Mouse (Mus musculus) midbrain, embryonic 11.5 days (tissue): ENCODE data around the gene Ttf1. TPM values are rescaled to one million over a fixed set of nuclear protein-coding genes. Genes with fewer than 3 reads are reported as not detected.

Experiments
- ATAC-seq: fragments of 200-750 bp; cut with Nextera tagmentation; 2 replicates; pipeline ENCODE4 v1.8.0; 2017; ENCODE audit warnings: moderate TSS enrichment, moderate library complexity; ENCODE audit not compliant: low FRiP score
- DNase-seq: peaks from one replicate; pipeline ENCODE4 v3.0.0; 2015; ENCODE audit warnings: low spot score; ENCODE audit errors: missing footprints
- H3K27ac ChIP-seq: fragments of 300-500 bp; sonication (generic); 2 replicates; pipeline ENCODE4 v1.5.1; 2014; ENCODE audit warnings: low read depth, low read length
- H3K27me3 ChIP-seq: fragments of 300-500 bp; sonication (generic); 2 replicates; pipeline ENCODE4 v1.6.1; 2014; ENCODE audit warnings: mild to moderate bottlenecking, low read length, moderate library complexity, mixed read lengths; ENCODE audit not compliant: control insufficient read depth, insufficient read depth
- H3K36me3 ChIP-seq: fragments of 300-500 bp; sonication (generic); 2 replicates; pipeline ENCODE4 v1.6.1; 2014; ENCODE audit warnings: mild to moderate bottlenecking, low read length, moderate library complexity, mixed read lengths; ENCODE audit not compliant: control insufficient read depth, insufficient read depth
- H3K4me1 ChIP-seq: fragments of 300-500 bp; sonication (generic); 2 replicates; pipeline ENCODE4 v1.6.1; 2014; ENCODE audit warnings: low read length; ENCODE audit not compliant: control insufficient read depth, insufficient read depth
- H3K4me2 ChIP-seq: fragments of 300-500 bp; sonication (generic); 2 replicates; pipeline ENCODE4 v1.6.1; 2014; ENCODE audit warnings: mild to moderate bottlenecking, moderate library complexity
- H3K4me3 ChIP-seq: fragments of 300-500 bp; sonication (generic); 2 replicates; pipeline ENCODE4 v1.5.1; 2014; ENCODE audit warnings: low read depth, low read length
- H3K9ac ChIP-seq: fragments of 300-500 bp; sonication (generic); 2 replicates; pipeline ENCODE4 v1.6.1; 2014; ENCODE audit warnings: low read length
- H3K9me3 ChIP-seq: fragments of 300-500 bp; sonication (generic); 2 replicates; pipeline ENCODE4 v1.6.1; 2016; ENCODE audit warnings: low read length; ENCODE audit not compliant: control insufficient read depth
- WGBS: fragments of 180-500 bp; shearing (Covaris S2); extraction: QIAGEN DNeasy Blood & Tissue Kit; methylation state at CpG from one replicate; pipeline ENCODE4 v1.1.7; 2014; 5-methylcytosine and 5-hydroxymethylcytosine counted together
- polyA plus RNA-seq: library from polyadenylated mRNA; unstranded; fragments of >200 nt; fragmentation: Nextera tagmentation; extraction: Ambion mirVana; gene quantifications from 2 replicates; pipeline ENCODE4 v1.2.1, GENCODE M21; 2014

Ttf1 gene
- polyA plus RNA-seq, 1 experiment from 2014 or later, result 11.4 TPM

GRCm38 (mm10) chr2:29051932-29052331 lies 8.1 kb upstream of the Ttf1 start:
- Histone ChIP-seq H3K27ac (no peak overlapping the region), H3K4me1 (peaks cover 16% of the 10 kb centered on the region), H3K9ac (no peak overlapping the region), H3K36me3 (no peaks in the 10 kb centered on the region), H3K4me2 (no peak overlapping the region), H3K9me3 (no peaks in the 10 kb centered on the region), H3K4me3 (no peak overlapping the region), H3K27me3 (peaks cover 11% of the 10 kb centered on the region)
- DNase-seq (no peak), ATAC-seq (no peak)
- 61% methylated on average over 5 of the region's 5 CpGs for WGBS

- Histone ChIP-seq H3K36me3 (no peaks in the 10 kb centered on the region), H3K27ac (no peak overlapping the region), H3K4me2 (no peak overlapping the region), H3K9ac (0 out of 2 replicates have a peak overlapping the region, but pooled peaks have one; percentile 16), H3K27me3 (peaks cover 11% of the 10 kb centered on the region), H3K4me1 (peaks cover 16% of the 10 kb centered on the region), H3K9me3 (no peaks in the 10 kb centered on the region), H3K4me3 (no peak overlapping the region)
- WGBS, result 26% methylated on average over 4 of the region's 4 CpGs
- peak; percentile 97 for DNase-seq
- peak; percentile 54 for ATAC-seq
Observed at GRCm38 (mm10) chr2:29052943-29053454, 7.1 kb upstream of the Ttf1 start.

GRCm38 (mm10) chr2:29053802-29054544 lies 6.1 kb upstream of the Ttf1 start:
- Histone ChIP-seq H3K9me3 (no peaks in the 10 kb centered on the region), H3K4me3 (peak overlapping the region; percentile 44), H3K27me3 (peaks cover 9% of the 10 kb centered on the region), H3K27ac (no peak overlapping the region), H3K4me2 (peak overlapping the region; percentile 72), H3K9ac (peak overlapping the region; percentile 72), H3K4me1 (peaks cover 16% of the 10 kb centered on the region), H3K36me3 (no peaks in the 10 kb centered on the region)
- peak; percentile 98 for DNase-seq
- 4% methylated on average over 20 of the region's 20 CpGs for WGBS
- ATAC-seq, result peak; percentile 66; the same call in 1 of the 2 replicates

- DNase-seq (peak; percentile 93), ATAC-seq (0 out of 2 replicates have a peak, but pooled peaks have one; percentile 25)
- Histone ChIP-seq H3K27me3 (peaks cover 9% of the 10 kb centered on the region), H3K9me3 (no peaks in the 10 kb centered on the region), H3K27ac (no peak overlapping the region), H3K4me2 (peak overlapping the region; percentile 72), H3K4me3 (peak overlapping the region; percentile 44), H3K9ac (peak overlapping the region; percentile 72), H3K36me3 (no peaks in the 10 kb centered on the region), H3K4me1 (peaks cover 16% of the 10 kb centered on the region)
- 1% methylated on average over 30 of the region's 30 CpGs for WGBS
Observed at GRCm38 (mm10) chr2:29054545-29054935, 5.5 kb upstream of the Ttf1 start.

GRCm38 (mm10) chr2:29054991-29055390 lies 5.1 kb upstream of the Ttf1 start, which contains the start of gene Cfap77:
Gene Cfap77, minus strand, starts transcription at chr2:29055066.
- H3K4me2 ChIP-seq, result peak within 1 kb of the TSS; percentile 72
- H3K9ac ChIP-seq, result peak within 1 kb of the TSS; percentile 72
- H3K9me3 ChIP-seq, result no peaks in the 10 kb centered on the region
- under 1% methylated on average over 25 of the region's 25 CpGs for WGBS
- no peaks in the 10 kb centered on the region for H3K36me3 ChIP-seq
- ATAC-seq (peak; percentile 68; the same call in 1 of the 2 replicates), DNase-seq (peak; percentile 98)
- H3K27ac ChIP-seq, result no peak within 1 kb of the TSS; the same call in 1 of the 2 replicates
- H3K4me1 ChIP-seq, result peaks cover 16% of the 10 kb centered on the region
- H3K4me3 ChIP-seq, result peak within 1 kb of the TSS; percentile 44
- H3K27me3 ChIP-seq, result peaks cover 9% of the 10 kb centered on the region

- Histone ChIP-seq H3K4me2 (no peak overlapping the region), H3K27ac (no peak overlapping the region), H3K4me3 (no peak overlapping the region), H3K27me3 (no peaks in the 10 kb centered on the region), H3K9ac (no peak overlapping the region), H3K36me3 (no peaks in the 10 kb centered on the region; the same call in 1 of the 2 replicates), H3K9me3 (no peaks in the 10 kb centered on the region), H3K4me1 (peaks cover 5% of the 10 kb centered on the region)
- ATAC-seq, result no peak
- WGBS, result 90% methylated on average over 6 of the region's 6 CpGs
- DNase-seq, result no peak
Observed at GRCm38 (mm10) chr2:29065796-29066195, 5.7 kb downstream of the Ttf1 start.

- H3K4me2 ChIP-seq, result no peak overlapping the region
- H3K36me3 ChIP-seq, result no peaks in the 10 kb centered on the region; the same call in 1 of the 2 replicates
- ATAC-seq (no peak), DNase-seq (peak; percentile 87)
- WGBS, result 59% methylated on average over 7 of the region's 7 CpGs
- no peaks in the 10 kb centered on the region for H3K27me3 ChIP-seq
- no peaks in the 10 kb centered on the region for H3K4me1 ChIP-seq
- H3K4me3 ChIP-seq, result no peak overlapping the region
- H3K27ac ChIP-seq, result no peak overlapping the region
- no peak overlapping the region for H3K9ac ChIP-seq
- H3K9me3 ChIP-seq, result no peaks in the 10 kb centered on the region
Observed at GRCm38 (mm10) chr2:29066410-29066809, 6.3 kb downstream of the Ttf1 start.

GRCm38 (mm10) chr2:29074676-29075075 lies 14.6 kb downstream of the Ttf1 start:
- H3K4me1 ChIP-seq, result no peaks in the 10 kb centered on the region
- 95% methylated on average over 7 of the region's 7 CpGs for WGBS
- DNase-seq (no peak), ATAC-seq (no peak)
- H3K36me3 ChIP-seq, result peaks cover 20% of the 10 kb centered on the region
- no peaks in the 10 kb centered on the region for H3K27me3 ChIP-seq
- no peak overlapping the region for H3K27ac ChIP-seq
- H3K9me3 ChIP-seq, result no peaks in the 10 kb centered on the region
- H3K4me2 ChIP-seq, result no peak overlapping the region
- H3K4me3 ChIP-seq, result no peak overlapping the region
- H3K9ac ChIP-seq, result no peak overlapping the region

GRCm38 (mm10) chr2:29075331-29076070 lies 15.4 kb downstream of the Ttf1 start:
- Histone ChIP-seq H3K9ac (no peak overlapping the region), H3K4me1 (no peaks in the 10 kb centered on the region), H3K4me2 (no peak overlapping the region), H3K36me3 (peaks cover 25% of the 10 kb centered on the region), H3K27ac (no peak overlapping the region), H3K4me3 (no peak overlapping the region), H3K27me3 (no peaks in the 10 kb centered on the region), H3K9me3 (no peaks in the 10 kb centered on the region)
- ATAC-seq, result no peak
- WGBS, result 92% methylated on average over 11 of the region's 11 CpGs
- DNase-seq, result no peak
